Mouse (Mus musculus): ENCODE results near the gene Cbx5. TPM values are rescaled to one million over a fixed set of nuclear protein-coding genes. Genes with fewer than 3 reads are reported as not detected.

Gene Cbx5
- polyA plus RNA-seq, 1 experiment, result 172 TPM

DNA sequence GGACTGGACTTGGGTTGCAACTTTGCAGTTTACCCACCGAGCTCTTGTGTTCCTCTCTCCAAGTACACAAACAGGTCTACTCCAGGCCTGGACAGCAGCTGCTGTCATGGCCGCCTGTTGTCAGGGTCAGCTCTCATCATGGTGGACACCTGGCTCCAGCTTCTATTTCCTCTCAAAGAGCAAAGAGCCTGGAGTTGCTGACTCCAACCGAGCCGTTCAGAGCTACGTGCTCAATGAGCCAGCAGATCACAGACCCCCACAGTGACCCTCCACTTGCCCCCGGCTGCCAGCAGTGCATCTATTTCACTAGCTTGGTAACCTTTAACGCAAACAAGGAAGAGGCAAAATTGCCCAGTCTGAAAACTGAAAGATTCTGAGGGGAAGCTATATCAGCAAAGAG, 49.5 kb downstream of the Cbx5 start:
- H3K4me3 ChIP-seq (ENCODE audit: insufficient read depth, low read length), result no peak overlapping the region
- no peak overlapping the region for H3K27ac ChIP-seq (ENCODE audit: insufficient read depth, low read length)
- TF ChIP-seq CTCF (IDR thresholded peaks at IDR 0.05; ENCODE audit: borderline replicate concordance, insufficient read depth, low read length) (no peak), POLR2A (IDR thresholded peaks at IDR 0.05; ENCODE audit: low read depth, low read length) (no peak)
- no peaks in the 10 kb centered on the region for H3K4me1 ChIP-seq (ENCODE audit: control insufficient read depth, insufficient read depth, low read length)

- Histone ChIP-seq H3K4me3 (ENCODE audit: insufficient read depth, low read length) (no peak overlapping the region), H3K27ac (ENCODE audit: insufficient read depth, low read length) (no peak overlapping the region)
- TF ChIP-seq CTCF (IDR thresholded peaks at IDR 0.05; ENCODE audit: borderline replicate concordance, insufficient read depth, low read length) (no peak), POLR2A (IDR thresholded peaks at IDR 0.05; ENCODE audit: low read depth, low read length) (no peak)
Observed at GRCm38 (mm10) chr15:103187803-103188202, 51.8 kb downstream of the Cbx5 start.

GRCm38 (mm10) chr15:103185462-103186198, 54.0 kb downstream of the Cbx5 start:
- TF ChIP-seq CTCF (IDR thresholded peaks at IDR 0.05; ENCODE audit: borderline replicate concordance, insufficient read depth, low read length), result peak; percentile 80
- TF ChIP-seq POLR2A (IDR thresholded peaks at IDR 0.05; ENCODE audit: low read depth, low read length), result no peak
- no peak overlapping the region for H3K27ac ChIP-seq (ENCODE audit: insufficient read depth, low read length)
- no peaks in the 10 kb centered on the region for H3K4me1 ChIP-seq (ENCODE audit: control insufficient read depth, insufficient read depth, low read length)
- H3K4me3 ChIP-seq (ENCODE audit: insufficient read depth, low read length), result no peak overlapping the region

More at GRCm38 (mm10) chr15:103187803-103188202, 51.8 kb downstream of the Cbx5 start:
- no peaks in the 10 kb centered on the region for H3K4me1 ChIP-seq (ENCODE audit: control insufficient read depth, insufficient read depth, low read length)

GRCm38 (mm10) chr15:103183651-103184610, 55.7 kb downstream of the Cbx5 start:
- Histone ChIP-seq H3K4me3 (ENCODE audit: insufficient read depth, low read length) (no peak overlapping the region), H3K27ac (ENCODE audit: insufficient read depth, low read length) (no peak overlapping the region), H3K4me1 (ENCODE audit: control insufficient read depth, insufficient read depth, low read length) (no peaks in the 10 kb centered on the region)
- TF ChIP-seq POLR2A (IDR thresholded peaks at IDR 0.05; ENCODE audit: low read depth, low read length), result no peak
- 0 out of 2 replicates have a peak, but pooled peaks have one; percentile 1 for TF ChIP-seq CTCF (IDR thresholded peaks at IDR 0.05; ENCODE audit: borderline replicate concordance, insufficient read depth, low read length)

GRCm38 (mm10) chr15:103183135-103183534, 56.5 kb downstream of the Cbx5 start:
- peak; percentile 70 for TF ChIP-seq CTCF (IDR thresholded peaks at IDR 0.05; ENCODE audit: borderline replicate concordance, insufficient read depth, low read length)
- no peak for TF ChIP-seq POLR2A (IDR thresholded peaks at IDR 0.05; ENCODE audit: low read depth, low read length)
- H3K27ac ChIP-seq (ENCODE audit: insufficient read depth, low read length), result no peak overlapping the region
- H3K4me1 ChIP-seq (ENCODE audit: control insufficient read depth, insufficient read depth, low read length), result no peaks in the 10 kb centered on the region
- peak overlapping the region; percentile 6 for H3K4me3 ChIP-seq (ENCODE audit: insufficient read depth, low read length)

DNA sequence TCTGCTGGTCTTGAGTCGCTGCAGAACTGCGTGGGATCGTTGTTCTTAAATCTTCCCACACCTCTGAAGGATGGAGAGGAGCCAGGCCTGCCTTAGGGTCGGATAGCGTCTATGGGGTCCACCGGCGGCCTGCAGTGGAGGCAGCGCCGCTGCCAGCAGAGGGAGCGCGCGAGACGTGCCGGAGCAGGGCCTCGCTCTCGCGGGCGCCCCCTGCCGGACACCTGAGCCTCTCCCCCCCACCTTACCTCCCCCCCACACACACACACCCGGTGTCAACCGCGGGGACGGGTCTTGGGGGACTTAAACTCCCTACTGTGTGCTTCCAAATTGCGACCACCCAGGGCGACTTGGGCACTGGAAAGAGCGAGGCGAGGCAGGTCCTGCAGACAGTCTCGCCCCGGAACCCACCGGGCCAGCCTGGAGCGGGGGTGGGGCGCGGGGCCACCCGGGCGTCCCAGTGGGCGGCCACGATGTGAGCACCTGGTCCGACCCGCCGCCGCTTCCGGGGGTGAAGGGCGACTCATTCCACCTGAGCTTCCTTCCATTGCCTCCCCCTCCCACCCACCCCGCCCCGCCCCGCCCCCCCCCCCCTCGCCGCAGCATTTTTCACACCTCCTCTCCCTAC, 57.3 kb downstream of the Cbx5 start:
- Histone ChIP-seq H3K4me1 (ENCODE audit: control insufficient read depth, insufficient read depth, low read length) (no peaks in the 10 kb centered on the region), H3K27ac (ENCODE audit: insufficient read depth, low read length) (no peak overlapping the region), H3K4me3 (ENCODE audit: insufficient read depth, low read length) (peak overlapping the region; percentile 57)
- TF ChIP-seq POLR2A (IDR thresholded peaks at IDR 0.05; ENCODE audit: low read depth, low read length) (no peak), CTCF (IDR thresholded peaks at IDR 0.05; ENCODE audit: borderline replicate concordance, insufficient read depth, low read length) (peak; percentile 95)

DNA sequence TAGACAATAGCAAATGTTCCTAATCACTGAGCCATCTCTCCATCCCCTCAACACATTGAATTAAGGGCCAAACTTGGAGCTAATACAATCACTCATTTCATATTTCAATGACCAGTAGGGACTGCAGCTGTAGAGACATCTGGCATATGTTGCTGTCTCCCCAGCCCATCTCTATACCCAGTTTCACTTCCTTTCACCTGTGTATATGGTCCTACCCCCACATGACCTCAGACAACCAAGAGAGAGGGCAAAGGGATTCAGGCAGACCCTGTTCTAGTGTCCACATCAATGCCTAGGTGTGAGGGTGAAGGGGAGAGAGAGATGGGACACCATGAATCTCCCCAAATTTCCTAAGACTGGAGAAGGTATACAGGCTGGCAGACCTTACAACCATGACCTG, 59.2 kb downstream of the Cbx5 start:
- TF ChIP-seq POLR2A (IDR thresholded peaks at IDR 0.05; ENCODE audit: low read depth, low read length) (no peak), CTCF (IDR thresholded peaks at IDR 0.05; ENCODE audit: borderline replicate concordance, insufficient read depth, low read length) (no peak)
- Histone ChIP-seq H3K27ac (ENCODE audit: insufficient read depth, low read length) (no peak overlapping the region), H3K4me1 (ENCODE audit: control insufficient read depth, insufficient read depth, low read length) (no peaks in the 10 kb centered on the region)

GRCm38 (mm10) chr15:103178767-103179166, 60.8 kb downstream of the Cbx5 start:
- H3K4me3 ChIP-seq (ENCODE audit: insufficient read depth, low read length), result no peak overlapping the region
- no peak for TF ChIP-seq POLR2A (IDR thresholded peaks at IDR 0.05; ENCODE audit: low read depth, low read length)
- TF ChIP-seq CTCF (IDR thresholded peaks at IDR 0.05; ENCODE audit: borderline replicate concordance, insufficient read depth, low read length), result no peak
- H3K4me1 ChIP-seq (ENCODE audit: control insufficient read depth, insufficient read depth, low read length), result no peaks in the 10 kb centered on the region
- H3K27ac ChIP-seq (ENCODE audit: insufficient read depth, low read length), result no peak overlapping the region

More for the DNA sequence above, 59.2 kb downstream of the Cbx5 start:
- no peak overlapping the region for H3K4me3 ChIP-seq (ENCODE audit: insufficient read depth, low read length)

GRCm38 (mm10) chr15:103178137-103178536, 61.5 kb downstream of the Cbx5 start:
- Histone ChIP-seq H3K4me3 (ENCODE audit: insufficient read depth, low read length) (no peak overlapping the region), H3K27ac (ENCODE audit: insufficient read depth, low read length) (no peak overlapping the region), H3K4me1 (ENCODE audit: control insufficient read depth, insufficient read depth, low read length) (no peaks in the 10 kb centered on the region)
- TF ChIP-seq POLR2A (IDR thresholded peaks at IDR 0.05; ENCODE audit: low read depth, low read length) (no peak), CTCF (IDR thresholded peaks at IDR 0.05; ENCODE audit: borderline replicate concordance, insufficient read depth, low read length) (peak; percentile 82)
